8 mouse cellular contexts compared by ENCODE assay signal in genomic region chr4:115785511-115786034, GRCm38 (mm10). TPM values are rescaled to one million over a fixed set of nuclear protein-coding genes. Genes with fewer than 3 reads are reported as not detected.
DNase-seq lines count a peak whose midpoint lies in the region; ATAC-seq lines count a peak whose summit lies in the region.

No protein-coding gene starts in this region.

- H3K27ac ChIP-seq in embryonic facial prominence, embryonic 15.5 days (replicated peaks) = peak overlapping the region; percentile 78
- H3K27ac ChIP-seq in limb, embryonic 11.5 days (replicated peaks; ENCODE audit: low read depth, low read length) = no peak overlapping the region

- no peaks in the 10 kb centered on the region for H3K27me3 ChIP-seq in embryonic facial prominence, embryonic 15.5 days
- no peaks in the 10 kb centered on the region for H3K27me3 ChIP-seq in limb, embryonic 11.5 days (ENCODE audit: control insufficient read depth, insufficient read depth, low read length)

- peaks cover 18% of the 10 kb centered on the region; the same call in 1 of the 2 replicates for H3K36me3 ChIP-seq in embryonic facial prominence, embryonic 15.5 days
- H3K36me3 ChIP-seq in limb, embryonic 11.5 days (ENCODE audit: control insufficient read depth, insufficient read depth, low read length) = peaks cover 4% of the 10 kb centered on the region; the same call in 1 of the 2 replicates

- H3K4me3 ChIP-seq in embryonic facial prominence, embryonic 15.5 days (replicated peaks) = peak overlapping the region; percentile 56
- peak overlapping the region; percentile 70 for H3K4me3 ChIP-seq in limb, embryonic 11.5 days (ENCODE audit: low read depth, low read length)

- peak overlapping the region; percentile 75 for H3K4me2 ChIP-seq in embryonic facial prominence, embryonic 15.5 days (replicated peaks)
- H3K4me2 ChIP-seq in limb, embryonic 11.5 days (ENCODE audit: low read depth, severe bottlenecking) = peak overlapping the region; percentile 58

- peak overlapping the region; percentile 75 for H3K9ac ChIP-seq in embryonic facial prominence, embryonic 15.5 days
- H3K9ac ChIP-seq in limb, embryonic 11.5 days (ENCODE audit: low read length) = peak overlapping the region; percentile 81

- peaks cover 17% of the 10 kb centered on the region for H3K4me1 ChIP-seq in embryonic facial prominence, embryonic 15.5 days
- 0 out of 2 replicates have a peak, but pooled peaks cover 4% of the 10 kb centered on the region for H3K4me1 ChIP-seq in limb, embryonic 11.5 days (ENCODE audit: control insufficient read depth, insufficient read depth, low read length)

- H3K9me3 ChIP-seq in embryonic facial prominence, embryonic 15.5 days (replicated peaks) = no peaks in the 10 kb centered on the region
- no peaks in the 10 kb centered on the region for H3K9me3 ChIP-seq in limb, embryonic 11.5 days (ENCODE audit: control insufficient read depth, low read length)

- ATAC-seq in embryonic facial prominence, embryonic 15.5 days (ENCODE audit: insufficient number of reproducible peaks, low FRiP score, low TSS enrichment, low read depth) = no peak
- ATAC-seq in limb, embryonic 11.5 days (ENCODE audit: insufficient number of reproducible peaks, low FRiP score, low TSS enrichment, low read depth) = no peak

- 51% methylated on average over 7 of the region's 7 CpGs for WGBS in embryonic facial prominence, embryonic 15.5 days
- WGBS in limb, embryonic 11.5 days = 60% methylated on average over 7 of the region's 7 CpGs

- peak; percentile 29 for DNase-seq in adrenal gland, postnatal 14 days
- DNase-seq in adrenal gland, adult 8-10 months = no peak
- DNase-seq in 3T3-L1 (ENCODE audit: low read depth, low spot score) = peak; percentile 35
- no peak for DNase-seq in limb, embryonic 11.5 days (ENCODE audit: low spot score)
- peak; percentile 28 for DNase-seq in skeletal muscle tissue, adult 2 months (ENCODE audit: low read depth, low spot score)
- no peak for DNase-seq in cerebellum, postnatal 4 days (ENCODE audit: low spot score in 2 of 2)
- no peak for DNase-seq in yolk sac, embryonic 10.5 days (ENCODE audit: low spot score)

RNA-seq across cellular contexts. Expression of gene Atpaf1, which starts 1.0 kb away (rescaled TPM):
- total RNA-seq in adrenal gland, postnatal 14 days (2021) = 42.6 and 46.2 TPM in 2 replicates
- total RNA-seq in adrenal gland, adult 8-10 months (2022) = 10 to 100 TPM; 58.4 to 89.8 (median 74.5) TPM
- 49.6 and 51.1 TPM in 2 replicates for polyA plus RNA-seq in embryonic facial prominence, embryonic 15.5 days (2015; fragmentation: Nextera tagmentation; extraction: Ambion mirVana)
- polyA plus RNA-seq in limb, embryonic 11.5 days (2014; fragmentation: Nextera tagmentation; extraction: Ambion mirVana) = 58.7 and 63.3 TPM in 2 replicates

RNA-seq across cellular contexts. Expression of gene Tex38, which starts 4.8 kb away (rescaled TPM):
- 1.2 and 2.3 TPM in 2 replicates for total RNA-seq in adrenal gland, postnatal 14 days (2021)
- total RNA-seq in adrenal gland, adult 8-10 months (2022) = 1 to 10 TPM; 2.0 to 4.9 (median 2.4) TPM
- 0.35 TPM in 2 replicates for polyA plus RNA-seq in embryonic facial prominence, embryonic 15.5 days (2015; fragmentation: Nextera tagmentation; extraction: Ambion mirVana)
- 0.32 and 0.65 TPM in 2 replicates for polyA plus RNA-seq in limb, embryonic 11.5 days (2014; fragmentation: Nextera tagmentation; extraction: Ambion mirVana)

RNA-seq across cellular contexts. Expression of gene Mob3c, which starts 42.3 kb away (rescaled TPM):
- total RNA-seq in adrenal gland, postnatal 14 days (2021) = 10.2 and 12.4 TPM in 2 replicates
- total RNA-seq in adrenal gland, adult 8-10 months (2022) = 10 to 100 TPM; 15.6 to 22.2 (median 16.3) TPM
- polyA plus RNA-seq in embryonic facial prominence, embryonic 15.5 days (2015; fragmentation: Nextera tagmentation; extraction: Ambion mirVana) = 14.5 and 15.5 TPM in 2 replicates
- polyA plus RNA-seq in limb, embryonic 11.5 days (2014; fragmentation: Nextera tagmentation; extraction: Ambion mirVana) = 5.8 and 6.0 TPM in 2 replicates

RNA-seq across cellular contexts. Expression of gene Efcab14, which starts 48.0 kb away (rescaled TPM):
- 57.2 and 60.1 TPM in 2 replicates for total RNA-seq in adrenal gland, postnatal 14 days (2021)
- total RNA-seq in adrenal gland, adult 8-10 months (2022) = 100 to 1,000 TPM in 2 of 4 experiments, 10 to 100 TPM in 2; 80.9 to 113 (median 100) TPM
- polyA plus RNA-seq in embryonic facial prominence, embryonic 15.5 days (2015; fragmentation: Nextera tagmentation; extraction: Ambion mirVana) = 41.1 and 45.7 TPM in 2 replicates
- polyA plus RNA-seq in limb, embryonic 11.5 days (2014; fragmentation: Nextera tagmentation; extraction: Ambion mirVana) = 44.3 and 48.5 TPM in 2 replicates

RNA-seq across cellular contexts. Expression of gene Mknk1, which starts 53.4 kb away (rescaled TPM):
- total RNA-seq in adrenal gland, postnatal 14 days (2021) = 29.3 and 42.4 TPM in 2 replicates
- total RNA-seq in adrenal gland, adult 8-10 months (2022) = 10 to 100 TPM; 46.8 to 72.1 (median 57.8) TPM
- polyA plus RNA-seq in embryonic facial prominence, embryonic 15.5 days (2015; fragmentation: Nextera tagmentation; extraction: Ambion mirVana) = 33.1 and 33.2 TPM in 2 replicates
- polyA plus RNA-seq in limb, embryonic 11.5 days (2014; fragmentation: Nextera tagmentation; extraction: Ambion mirVana) = 23.2 and 26.1 TPM in 2 replicates

Comparison
In these comparisons a context has a peak if more than half of its experiments do, and no peak if none do; other contexts are left out.
1. DNase-seq: peak in adrenal gland, postnatal 14 days (single experiment), 3T3-L1 (single experiment) and skeletal muscle tissue, adult 2 months (single experiment); none in adrenal gland, adult 8-10 months (single experiment), limb, embryonic 11.5 days (single experiment), cerebellum, postnatal 4 days (0 of 2) and yolk sac, embryonic 10.5 days (single experiment).